Mouse (Mus musculus) kidney, adult 9 months (tissue): ENCODE data around the gene Rin2.
"Not testable (repeated sequence)": the region's sequence is repeated elsewhere in the genome, so short reads cannot be mapped to it uniquely, and the experiment has no call there.

ENCODE experiments used
- DNase-seq: peaks from one replicate; pipeline ENCODE4 v3.0.0; 2022

The Rin2 gene

DNA sequence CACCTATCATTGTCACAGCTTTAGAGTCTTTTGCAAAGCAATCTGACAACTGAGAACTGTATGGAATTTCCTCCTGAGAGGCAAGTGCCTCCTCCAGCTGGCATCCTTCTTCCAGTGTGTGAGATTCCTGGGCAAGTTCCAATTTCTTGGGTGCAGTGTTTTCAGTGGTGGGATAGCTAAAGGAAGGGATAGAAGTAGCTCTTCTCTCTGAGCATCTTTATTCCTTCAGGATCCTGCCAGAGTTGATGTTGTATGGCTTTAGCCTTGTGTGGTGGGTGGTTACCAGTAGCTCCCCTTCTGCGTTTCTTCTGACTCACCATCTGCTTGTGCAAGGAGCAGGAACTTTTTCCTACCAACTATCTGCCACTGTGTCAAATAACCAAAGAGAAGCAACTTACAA lies 9.1 kb downstream of the Rin2 start:
- DNase-seq: no peak

- no peak for DNase-seq
These were observed 9.9 kb downstream of the Rin2 start for GRCm38 (mm10) chr2:145684891-145685290.

DNA sequence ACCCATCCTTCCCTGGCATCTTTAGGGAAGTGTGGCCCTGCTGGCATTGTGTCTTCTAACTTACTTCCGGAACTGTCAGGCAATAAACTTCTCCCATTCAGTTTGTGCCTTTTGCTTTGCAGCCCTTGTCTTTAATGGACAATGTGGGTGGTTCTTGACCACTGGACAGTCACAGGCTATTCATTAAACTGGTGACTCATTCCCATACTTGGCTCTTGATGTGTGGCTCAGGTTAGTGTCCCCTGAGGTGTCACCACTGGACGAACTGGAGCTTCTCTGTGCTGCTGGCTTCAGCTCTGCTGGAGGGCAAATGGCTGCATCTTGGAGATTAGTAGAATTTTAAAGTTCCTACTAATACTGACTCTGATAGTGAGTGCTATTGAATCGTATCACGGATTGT lies 11.0 kb downstream of the Rin2 start:
- DNase-seq: peak; percentile 43

DNA sequence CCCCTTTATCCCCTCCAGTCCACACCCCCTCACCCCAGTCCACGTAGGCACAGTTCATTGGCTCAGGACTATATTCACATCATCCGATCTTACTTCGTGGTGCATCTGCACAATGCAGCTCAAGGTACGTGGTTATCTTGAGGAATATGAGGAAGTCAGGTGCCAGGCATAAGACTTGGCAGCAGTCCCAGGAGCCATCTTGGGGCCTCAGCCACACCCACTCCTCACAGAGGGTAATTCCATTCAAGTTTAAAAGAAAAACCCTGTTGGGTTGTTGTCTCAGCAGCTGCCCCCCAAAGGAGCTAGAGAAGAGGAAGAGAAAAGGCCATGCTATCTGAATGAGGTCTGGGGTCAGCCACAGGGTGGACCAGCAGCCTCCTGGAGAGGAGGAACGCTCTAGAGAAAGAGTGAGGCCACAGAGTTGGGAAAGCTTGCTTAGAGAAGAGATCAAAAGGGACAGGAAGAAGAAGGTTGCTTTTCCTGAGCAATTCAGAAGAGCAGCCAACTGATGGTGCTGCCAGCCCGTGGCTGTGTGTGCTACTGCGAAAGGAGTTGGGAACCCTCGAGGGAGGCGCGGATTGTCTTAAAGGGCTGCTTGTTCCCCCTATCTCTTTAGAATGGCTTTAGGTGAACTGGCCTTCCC lies 16.5 kb downstream of the Rin2 start:
- DNase-seq: no peak

DNA sequence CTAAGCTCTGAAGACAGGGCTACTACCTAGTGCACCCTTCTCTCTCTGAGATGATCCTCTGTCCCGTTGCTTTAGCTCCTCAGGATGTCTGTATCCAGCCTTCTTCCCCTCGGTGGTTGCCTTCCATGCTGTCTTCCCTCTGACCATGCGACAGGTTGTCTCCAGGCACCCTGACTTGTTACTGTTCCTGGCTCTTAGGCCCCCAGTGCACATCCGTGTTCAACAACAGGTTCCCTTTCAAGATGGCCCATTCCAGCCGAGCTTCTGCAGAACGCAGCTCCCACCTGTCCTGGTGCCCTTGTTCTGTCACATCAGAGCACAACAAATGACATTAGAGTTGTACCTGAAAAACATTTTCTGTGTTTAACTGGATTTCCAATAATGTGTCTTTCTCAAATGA lies 22.1 kb downstream of the Rin2 start:
- DNase-seq: no peak

- peak; percentile 85 for DNase-seq
These were observed 24.5 kb downstream of the Rin2 start for GRCm38 (mm10) chr2:145699414-145700071.

DNA sequence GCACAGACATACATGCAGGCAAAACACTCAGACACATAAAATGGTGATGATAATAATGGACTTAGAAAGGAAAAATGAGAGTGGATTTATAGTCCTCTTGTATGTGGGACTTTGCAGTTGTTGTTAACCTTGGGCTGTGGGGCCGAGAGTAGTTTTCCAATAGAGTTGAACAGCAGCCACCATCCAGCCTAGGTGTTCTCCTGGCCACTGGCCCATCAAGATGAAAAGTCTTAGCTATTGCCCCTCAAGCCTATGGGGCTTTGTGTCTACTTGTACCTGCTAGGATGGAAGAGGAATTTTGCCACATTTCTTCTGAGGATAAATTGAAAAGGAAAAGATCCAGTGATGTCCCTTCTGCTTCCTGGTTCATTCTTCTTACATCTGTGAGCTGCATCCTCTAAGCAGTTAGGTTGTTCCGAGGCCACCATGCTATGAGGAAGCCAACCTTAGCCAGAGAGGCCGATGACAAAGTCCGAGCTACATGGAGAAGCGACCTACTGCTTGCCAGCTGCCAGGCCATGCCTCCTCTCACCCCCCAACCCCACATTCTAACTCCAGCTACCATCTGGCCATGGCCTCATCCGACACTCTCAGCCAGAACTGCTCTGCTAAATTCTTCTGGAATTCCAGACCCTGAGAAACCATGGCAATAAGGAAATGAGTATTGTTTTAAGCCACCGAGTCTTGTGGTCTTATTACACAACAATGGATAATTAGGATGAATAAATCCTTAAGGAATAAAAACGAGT lies 25.4 kb downstream of the Rin2 start:
- peak; percentile 34 for DNase-seq

DNA sequence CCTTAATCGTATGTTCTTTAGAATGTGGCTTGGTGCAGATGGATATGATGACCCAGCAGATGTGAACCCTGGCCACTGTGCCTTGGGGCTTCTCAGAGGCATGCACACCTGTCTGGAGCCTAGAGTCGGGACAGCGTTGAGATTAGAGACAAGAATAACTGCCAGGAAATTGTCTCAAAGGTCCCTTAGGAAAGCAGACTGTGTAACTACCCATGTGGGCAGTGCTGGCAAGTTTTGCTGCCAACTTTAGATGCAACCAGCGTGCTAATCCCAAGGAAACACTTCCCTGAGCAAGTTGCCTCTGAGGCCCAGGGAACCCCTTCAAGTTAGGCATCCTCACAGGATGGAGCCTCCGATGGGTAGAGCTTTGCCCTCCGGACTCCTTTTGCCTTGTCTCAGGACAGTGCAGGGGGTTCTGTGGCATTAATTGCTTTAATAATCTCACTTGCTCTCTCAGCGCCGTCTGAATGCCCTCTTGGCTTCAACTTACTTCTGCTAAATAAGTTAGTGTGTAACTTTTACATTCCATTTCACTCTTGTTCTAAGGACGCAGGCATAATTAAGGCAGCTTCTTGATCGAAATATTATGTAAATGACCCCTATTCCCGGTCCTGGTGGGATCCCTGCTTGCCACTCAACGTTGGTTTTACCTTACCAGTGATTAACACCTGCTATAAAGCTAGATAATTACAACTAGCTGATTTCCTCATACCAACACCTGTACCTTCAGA lies 26.8 kb downstream of the Rin2 start:
- peak; percentile 66 for DNase-seq

DNA sequence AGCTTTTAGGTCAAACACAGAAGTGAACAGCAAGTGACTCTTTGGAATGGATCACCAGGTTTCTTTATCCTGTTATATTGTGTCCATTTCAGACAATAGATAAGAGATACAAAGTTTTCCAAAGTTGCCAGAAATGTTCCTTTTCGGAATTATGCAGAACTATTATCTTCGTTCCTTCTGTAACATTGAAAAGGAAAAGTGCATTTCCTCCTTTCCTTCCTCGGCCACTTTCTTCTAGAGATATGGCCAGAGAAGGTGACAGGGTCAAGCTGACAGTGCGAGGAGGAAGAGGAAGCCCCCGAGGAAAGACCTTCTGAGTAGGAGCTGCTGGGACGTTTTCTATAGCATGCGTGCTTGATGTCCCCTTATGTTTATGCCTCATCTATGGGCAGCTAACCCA lies 29.7 kb downstream of the Rin2 start:
- no peak for DNase-seq

DNA sequence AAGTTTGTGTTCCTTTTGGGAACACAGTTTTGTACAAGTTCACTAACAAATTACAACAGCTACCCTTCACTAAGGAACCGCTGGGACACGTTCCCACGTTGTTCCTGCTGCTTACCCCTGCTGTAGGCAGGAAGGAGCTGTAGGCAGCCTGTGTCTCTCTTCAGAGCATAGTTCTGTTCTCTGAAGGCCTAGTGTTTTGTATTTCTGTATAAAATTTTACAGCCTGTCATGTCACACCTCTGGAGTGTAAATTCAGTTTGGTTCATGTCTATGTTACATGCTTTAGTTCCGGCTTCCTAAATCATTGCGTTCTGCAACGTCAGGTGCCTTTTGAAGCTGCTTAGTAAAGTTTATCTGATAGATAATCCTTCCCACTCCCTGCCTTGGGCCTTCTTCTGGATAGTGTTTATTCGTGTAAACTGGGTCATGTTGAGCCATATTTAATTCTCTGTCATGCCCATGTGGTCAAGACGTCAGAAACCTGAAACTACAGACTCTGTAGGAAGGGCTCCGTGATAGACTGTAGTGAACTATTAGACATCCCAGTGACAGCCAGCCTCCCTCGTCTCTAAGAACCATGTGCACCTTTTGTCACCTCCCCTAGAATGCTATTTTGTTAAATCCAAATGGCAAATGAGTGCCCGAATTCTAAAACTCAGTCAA lies 34.8 kb downstream of the Rin2 start:
- no peak for DNase-seq

GRCm38 (mm10) chr2:145711512-145711911 lies 36.5 kb downstream of the Rin2 start:
- no peak for DNase-seq

GRCm38 (mm10) chr2:145712026-145712425 lies 37.0 kb downstream of the Rin2 start:
- no peak for DNase-seq

DNA sequence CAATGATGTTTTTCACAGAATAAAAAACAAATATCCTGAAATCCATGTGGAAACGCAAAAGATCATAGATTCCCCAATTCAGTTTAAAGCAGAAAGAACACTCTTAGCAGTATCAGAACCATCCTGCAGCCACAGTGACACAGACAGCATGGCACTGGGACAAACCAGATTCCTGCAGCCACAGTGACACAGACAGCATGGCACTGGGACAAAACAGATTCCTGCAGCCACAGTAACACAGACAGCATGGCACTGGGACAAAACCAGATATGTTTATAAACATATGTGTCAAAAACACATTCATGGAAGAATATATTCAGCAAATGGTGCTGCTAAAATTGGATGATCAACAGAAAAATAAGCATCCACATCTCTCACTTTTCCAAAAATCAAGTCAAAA lies 42.5 kb downstream of the Rin2 start:
- no peak for DNase-seq

- DNase-seq: no peak
These were observed 43.7 kb downstream of the Rin2 start for GRCm38 (mm10) chr2:145718624-145719183.

- DNase-seq: no peak
These were observed 45.1 kb downstream of the Rin2 start for GRCm38 (mm10) chr2:145720157-145720556.

DNA sequence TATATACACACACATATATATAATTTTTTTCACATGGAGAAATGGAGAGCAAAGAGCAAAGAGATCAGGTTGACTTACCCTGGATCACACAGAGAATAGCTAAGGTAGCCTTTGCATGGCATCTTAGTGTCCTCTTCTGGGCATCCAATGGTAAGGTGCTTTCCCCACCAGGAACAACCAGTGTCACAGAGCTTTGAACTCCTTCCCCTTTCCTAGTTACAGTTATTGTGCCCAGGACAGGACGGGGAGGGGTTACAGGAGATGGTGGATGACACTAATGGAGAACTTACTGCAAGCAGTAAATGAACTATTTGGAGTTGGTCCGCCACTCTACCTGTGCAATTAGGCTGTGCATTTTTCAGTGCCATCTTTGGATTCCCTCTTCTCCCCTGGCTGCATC lies 45.7 kb downstream of the Rin2 start:
- no peak for DNase-seq

DNA sequence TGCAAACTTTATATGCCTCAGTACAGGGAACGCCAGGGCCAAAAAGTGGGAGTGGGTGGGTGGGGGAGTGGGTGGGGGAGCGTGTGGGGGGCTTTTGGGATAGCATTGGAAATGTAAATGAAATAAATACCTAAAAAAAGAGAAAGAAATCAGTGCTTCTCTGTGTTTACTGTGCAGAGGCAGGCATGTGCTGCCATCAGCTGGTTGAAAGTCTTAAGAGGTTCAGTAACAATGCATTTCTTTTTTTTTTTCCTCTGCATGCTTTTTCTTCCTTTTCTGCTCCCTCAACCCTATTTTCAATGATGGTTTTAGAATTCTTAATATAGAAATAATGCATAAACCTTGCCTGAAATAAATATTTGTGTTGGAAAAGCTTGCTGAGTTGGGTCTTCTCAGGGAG lies 47.3 kb downstream of the Rin2 start:
- DNase-seq: not testable (repeated sequence)

- peak; percentile 34 for DNase-seq
These were observed 49.3 kb downstream of the Rin2 start for GRCm38 (mm10) chr2:145724288-145724687.

GRCm38 (mm10) chr2:145729414-145729813 lies 54.4 kb downstream of the Rin2 start:
- DNase-seq: no peak

- DNase-seq: no peak
These were observed 55.3 kb downstream of the Rin2 start for GRCm38 (mm10) chr2:145730189-145730880.

- DNase-seq: no peak
These were observed 55.9 kb downstream of the Rin2 start for GRCm38 (mm10) chr2:145730905-145731304.

DNA sequence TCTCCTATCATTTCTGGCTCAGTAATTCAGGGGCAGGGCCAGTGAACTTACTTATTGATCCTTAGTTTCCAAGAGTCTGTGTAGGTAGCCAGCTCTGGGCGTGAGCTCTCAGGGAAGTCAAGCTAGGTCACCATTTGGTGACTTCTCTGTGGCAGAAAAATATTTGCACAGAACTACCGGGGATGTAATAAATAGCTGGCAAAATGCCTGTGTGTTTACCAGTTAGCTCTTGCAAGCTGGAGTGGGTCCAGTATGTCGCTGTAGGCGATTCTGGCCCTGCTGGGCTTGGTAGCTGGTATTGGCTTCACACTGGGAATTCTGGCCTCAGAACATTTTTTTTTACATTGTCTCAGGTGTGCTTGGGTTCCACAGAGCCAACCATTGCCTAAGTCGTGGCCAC lies 60.1 kb downstream of the Rin2 start:
- DNase-seq: peak; percentile 16
